Comparison of ENCODE assay signal across 8 mouse cellular contexts in genomic region chr5:33657787-33658663, GRCm38 (mm10). TPM values are rescaled to one million over a fixed set of nuclear protein-coding genes. Genes with fewer than 3 reads are reported as not detected.
DNase-seq lines count a peak whose midpoint lies in the region; ATAC-seq and TF ChIP-seq lines count a peak whose summit lies in the region.

TSS of gene Tacc3 (plus strand) at chr5:33658128.
TSS of gene Tmem129 (minus strand) at chr5:33658416.

- peak within 1 kb of the TSS; percentile 98 for H3K27ac ChIP-seq in hindbrain, embryonic 13.5 days

- peak within 1 kb of the TSS; percentile 95 for H3K4me2 ChIP-seq in hindbrain, embryonic 13.5 days

- peaks cover 26% of the 10 kb centered on the region for H3K36me3 ChIP-seq in hindbrain, embryonic 13.5 days

- in situ Hi-C loops in Patski (cut with MboI; ENCODE audit: low pct_unique_long_range_greater_than_20kb), result no loop called here

- CTCF ChIA-PET in Patski (lab: Charles Lee), result no interaction called here

- POLR2A ChIA-PET in Patski (lab: Charles Lee), result no interaction called here

- peak within 1 kb of the TSS; percentile 70 for H3K4me3 ChIP-seq in hindbrain, embryonic 13.5 days

- peak; percentile 93 for ATAC-seq in Patski
- peak; percentile 98 for ATAC-seq in hindbrain, embryonic 13.5 days (ENCODE audit: low FRiP score)

- H3K9ac ChIP-seq in hindbrain, embryonic 13.5 days, result peak within 1 kb of the TSS; percentile 85

- H3K27me3 ChIP-seq in Patski, result no peaks in the 10 kb centered on the region
- no peaks in the 10 kb centered on the region for H3K27me3 ChIP-seq in hindbrain, embryonic 13.5 days

- peak; percentile 98 for DNase-seq in Patski (ENCODE audit: low read depth, low spot score)
- peak; percentile 98 for DNase-seq in cerebellum, postnatal 14 days
- DNase-seq in frontal cortex, postnatal 14 days (ENCODE audit: low spot score in 2 of 2), result peak; percentile 96 to 98
- DNase-seq in layer of hippocampus, postnatal 25 days (ENCODE audit: extremely low spot score in 1 of 2, low spot score in 1 of 2), result peak; percentile 82 to 96
- DNase-seq in lung, postnatal 25 days (ENCODE audit: low spot score), result peak; percentile 99
- DNase-seq in retina, embryonic 14.5 days (ENCODE audit: low spot score), result peak; percentile 99
- peak; percentile 92 for DNase-seq in thymus, postnatal 4 days

- no peaks in the 10 kb centered on the region for H3K9me3 ChIP-seq in hindbrain, embryonic 13.5 days

- no peak for TF ChIP-seq CTCF in Patski (IDR thresholded peaks at IDR 0.05)

- peaks cover 39% of the 10 kb centered on the region for H3K4me1 ChIP-seq in hindbrain, embryonic 13.5 days (replicated peaks)

- under 1% methylated on average over 60 of the region's 60 CpGs for WGBS in hindbrain, embryonic 13.5 days

RNA-seq across cellular contexts. Expression of gene Tacc3, which starts in this region (rescaled TPM):
- 63.4 TPM for polyA plus RNA-seq in Patski (2021)
- polyA plus RNA-seq in hindbrain, embryonic 13.5 days (2015; fragmentation: Nextera tagmentation; extraction: Ambion mirVana), result 48.8 and 57.0 TPM in 2 replicates
- total RNA-seq in layer of hippocampus, postnatal 25 days (2021), result 1 to 10 TPM; 5.2 to 8.3 TPM

RNA-seq across cellular contexts. Expression of gene Tmem129, which starts in this region (rescaled TPM):
- 40.5 TPM for polyA plus RNA-seq in Patski (2021)
- 28.2 and 28.7 TPM in 2 replicates for polyA plus RNA-seq in hindbrain, embryonic 13.5 days (2015; fragmentation: Nextera tagmentation; extraction: Ambion mirVana)
- 10 to 100 TPM; 23.7 to 25.1 TPM for total RNA-seq in layer of hippocampus, postnatal 25 days (2021)

Comparison
In these comparisons a context has a peak if more than half of its experiments do, and no peak if none do; other contexts are left out.
1. Peak in every context shown above with its lines: DNase-seq, ATAC-seq, H3K4me3 ChIP-seq and H3K27ac ChIP-seq.